Mouse (Mus musculus) olfactory bulb, adult 2 months (tissue): ENCODE measurements around the gene Ikzf3. TPM values are rescaled to one million over a fixed set of nuclear protein-coding genes. Genes with fewer than 3 reads are reported as not detected.

Source experiments
- H3K27ac ChIP-seq: fragments of 200-500 bp; 2 replicates; pipeline ENCODE4 v1.5.1; 2012; ENCODE audit warnings: low read depth, low read length; ENCODE audit not compliant: insufficient read depth
- H3K4me1 ChIP-seq: fragments of 200-500 bp; 2 replicates; pipeline ENCODE4 v1.6.1; 2012; ENCODE audit warnings: low read length; ENCODE audit not compliant: control insufficient read depth, insufficient read depth
- H3K4me3 ChIP-seq: fragments of 200-500 bp; 2 replicates; pipeline ENCODE4 v1.5.1; 2012; ENCODE audit warnings: mild to moderate bottlenecking, low read depth, low read length, moderate library complexity; ENCODE audit not compliant: insufficient read depth
- CTCF ChIP-seq: fragments of 200-500 bp; IDR thresholded peaks from 2 replicates; pipeline ENCODE4 v1.5.1; 2012; ENCODE audit warnings: low read depth, mild to moderate bottlenecking, low read length, moderate library complexity; ENCODE audit not compliant: insufficient read depth
- POLR2A ChIP-seq: fragments of 200-500 bp; IDR thresholded peaks from 2 replicates; pipeline ENCODE4 v1.6.1; 2012; ENCODE audit warnings: mild to moderate bottlenecking, low read depth, low read length, moderate library complexity; ENCODE audit not compliant: insufficient read depth
- WGBS: fragments of 180-500 bp; shearing (Covaris S2); methylation state at CpG from one replicate; pipeline ENCODE4 v1.1.7; 2018; 5-methylcytosine and 5-hydroxymethylcytosine counted together
- polyA plus RNA-seq: library from polyadenylated mRNA; stranded (reverse); fragments of >200 nt; gene quantifications from 2 replicates; pipeline ENCODE4 v1.2.4, GENCODE M21; 2012; ENCODE audit warnings: low replicate concordance; ENCODE audit not compliant: missing spikeins, insufficient read depth, insufficient read length

The Ikzf3 gene
- polyA plus RNA-seq, 1 experiment, result not detected

DNA sequence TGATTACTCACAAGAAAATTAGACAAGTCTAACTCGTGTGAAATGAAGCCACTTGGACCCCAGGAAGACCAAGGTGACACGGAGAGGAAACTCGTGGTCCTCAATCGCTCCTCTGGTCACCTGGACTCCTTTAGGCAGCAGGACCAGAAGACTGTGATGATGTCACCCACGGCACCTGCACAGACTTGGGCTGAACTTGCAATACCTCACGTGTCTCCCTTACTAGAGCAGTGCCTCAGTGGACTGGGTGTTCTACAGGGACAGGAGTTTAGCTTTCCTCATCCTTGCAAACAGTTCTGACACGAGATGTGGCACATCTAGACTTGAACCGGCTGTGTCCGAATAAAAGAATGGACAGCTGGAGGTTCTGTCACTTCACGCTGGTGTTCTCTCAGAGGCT is 63.8 kb downstream of the Ikzf3 start:
- TF ChIP-seq CTCF (no peak), POLR2A (no peak)
- WGBS, result 82% methylated on average over 10 of the region's 10 CpGs
- no peaks in the 10 kb centered on the region for H3K4me1 ChIP-seq
- H3K4me3 ChIP-seq, result no peak overlapping the region
- no peak overlapping the region for H3K27ac ChIP-seq

DNA sequence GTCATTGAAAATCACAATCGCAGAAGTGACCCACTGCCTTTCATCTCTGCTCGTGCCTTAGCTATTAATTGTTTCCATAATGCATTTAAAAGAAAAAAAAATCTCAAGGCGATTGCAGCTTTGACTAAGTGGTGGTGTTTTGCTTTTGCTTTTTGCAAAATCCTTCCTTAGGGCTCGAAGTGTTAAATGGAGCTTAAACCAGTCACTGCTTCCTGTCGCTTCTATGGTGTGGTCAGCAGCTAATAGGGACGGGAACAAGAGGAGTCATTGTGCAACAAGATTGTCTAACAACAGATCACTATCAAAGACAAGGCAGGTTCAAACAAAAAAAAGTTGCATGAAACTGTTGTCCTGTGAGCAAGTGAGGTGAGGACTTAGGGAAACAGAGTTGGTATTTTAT is 64.6 kb downstream of the Ikzf3 start:
- TF ChIP-seq CTCF (no peak), POLR2A (no peak)
- no peaks in the 10 kb centered on the region for H3K4me1 ChIP-seq
- no peak overlapping the region for H3K27ac ChIP-seq
- H3K4me3 ChIP-seq, result no peak overlapping the region
- 54% methylated on average over 6 of the region's 6 CpGs for whole genome bisulfite sequencing

DNA sequence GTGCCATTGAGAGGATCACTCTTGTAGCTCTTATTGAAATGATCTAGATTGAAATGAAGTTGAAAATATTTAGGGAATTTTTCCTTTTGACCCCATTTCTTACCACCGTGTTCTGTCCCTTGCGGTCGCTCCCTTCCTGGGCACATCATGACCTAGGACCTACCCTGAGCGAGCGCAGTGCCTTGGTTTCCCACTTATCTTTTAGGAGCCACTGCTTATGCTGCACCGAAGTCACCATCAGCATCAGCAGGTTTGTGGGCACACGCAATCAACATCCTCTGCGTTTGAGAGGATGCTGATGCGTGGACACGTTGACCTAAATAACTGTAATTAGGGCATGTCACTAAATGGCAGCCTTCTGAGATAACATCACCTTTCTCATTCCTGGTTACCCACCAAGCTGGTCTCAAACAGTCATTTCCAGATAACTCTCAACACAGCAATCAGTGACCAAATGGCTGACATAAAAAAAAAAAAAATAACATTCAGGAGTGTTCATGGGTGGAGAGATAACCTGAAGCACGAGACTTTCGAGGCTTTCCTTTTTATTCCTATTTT is 65.8 kb downstream of the Ikzf3 start:
- 91% methylated on average over 12 of the region's 12 CpGs for WGBS
- TF ChIP-seq CTCF (no peak), POLR2A (no peak)
- no peak overlapping the region for H3K27ac ChIP-seq
- H3K4me1 ChIP-seq, result no peaks in the 10 kb centered on the region
- no peak overlapping the region for H3K4me3 ChIP-seq

DNA sequence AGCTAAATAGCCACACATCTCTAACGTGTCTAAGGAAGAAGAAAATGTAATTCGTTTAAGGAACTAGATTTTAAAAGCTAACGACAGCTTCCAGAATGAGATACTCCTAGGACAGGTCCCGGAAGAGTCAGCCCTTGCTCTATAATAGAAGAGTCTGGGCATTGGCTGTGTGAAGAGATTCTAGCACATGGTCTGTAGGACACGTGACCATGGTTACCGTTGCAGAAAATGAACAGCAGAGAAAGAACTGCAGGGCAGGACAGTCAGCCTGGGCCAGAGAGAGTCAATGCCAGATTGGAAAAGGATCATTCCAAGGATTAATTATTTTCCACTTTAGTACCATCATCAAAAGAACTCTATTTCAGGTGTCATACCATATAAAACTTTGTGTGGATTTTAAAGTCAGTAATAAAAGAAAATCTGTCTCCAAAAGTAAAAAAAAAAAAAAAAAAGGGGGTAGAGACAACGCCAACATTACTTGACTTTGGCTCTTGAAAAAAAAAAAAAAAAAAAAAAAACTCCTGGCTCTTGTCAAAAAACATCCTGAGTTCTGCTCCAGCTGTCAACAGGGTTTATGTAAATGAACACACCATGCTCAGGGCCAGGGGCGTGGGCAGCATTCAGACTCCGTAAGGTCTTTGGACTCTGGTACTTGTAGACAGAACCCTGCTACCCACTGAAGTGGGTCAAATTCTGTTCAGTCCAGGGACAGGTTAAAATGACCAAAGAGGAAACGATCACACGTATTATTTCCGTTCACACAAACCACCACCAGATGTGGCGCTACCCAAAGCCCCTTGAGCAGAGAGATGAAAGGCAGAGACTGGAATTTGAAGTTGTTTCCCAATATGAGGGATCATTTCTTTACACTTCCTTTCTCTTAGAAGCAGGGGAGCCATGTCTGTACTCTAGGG is 66.5 kb downstream of the Ikzf3 start:
- no peaks in the 10 kb centered on the region for H3K4me1 ChIP-seq
- TF ChIP-seq CTCF, result no peak
- H3K4me3 ChIP-seq, result no peak overlapping the region
- 82% methylated on average over 13 of the region's 13 CpGs for WGBS
- H3K27ac ChIP-seq, result no peak overlapping the region

DNA sequence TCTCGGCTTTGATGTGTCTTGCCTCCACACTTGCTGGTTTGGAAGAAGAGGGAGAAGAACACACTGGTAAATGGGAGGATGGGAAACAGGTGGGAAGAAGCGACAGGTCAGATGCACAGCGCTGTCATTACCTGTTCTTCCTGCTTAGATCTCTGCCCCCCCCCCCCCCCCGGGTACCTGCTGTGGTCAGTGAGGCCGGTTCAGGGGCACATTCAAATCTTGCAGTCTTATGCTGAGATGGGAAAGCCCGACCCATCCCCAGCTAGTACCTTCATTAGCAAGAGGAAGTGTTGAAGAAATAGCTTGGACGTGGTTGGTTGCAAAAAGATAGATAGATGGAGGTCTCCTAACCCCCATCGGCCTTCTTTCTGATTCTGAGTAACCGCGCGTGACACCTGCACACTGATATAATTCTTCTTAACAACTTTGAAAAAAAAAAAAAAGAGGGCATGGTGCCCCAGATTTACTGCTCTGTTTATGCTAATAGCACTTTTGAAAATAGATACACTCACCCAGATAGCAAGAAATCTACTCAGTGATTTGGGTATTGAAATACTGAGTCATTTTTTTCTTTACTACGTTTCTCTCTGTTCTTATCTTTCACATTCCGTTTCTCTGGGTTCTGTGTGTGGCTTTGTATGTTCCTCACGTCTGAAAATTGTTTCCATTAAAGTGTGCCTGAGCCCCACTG is 68.7 kb downstream of the Ikzf3 start:
- WGBS, result 72% methylated on average over 14 of the region's 14 CpGs
- no peak for TF ChIP-seq POLR2A
- TF ChIP-seq CTCF, result no peak
- no peak overlapping the region for H3K27ac ChIP-seq
- H3K4me3 ChIP-seq, result no peak overlapping the region
- H3K4me1 ChIP-seq, result peaks cover 6% of the 10 kb centered on the region

DNA sequence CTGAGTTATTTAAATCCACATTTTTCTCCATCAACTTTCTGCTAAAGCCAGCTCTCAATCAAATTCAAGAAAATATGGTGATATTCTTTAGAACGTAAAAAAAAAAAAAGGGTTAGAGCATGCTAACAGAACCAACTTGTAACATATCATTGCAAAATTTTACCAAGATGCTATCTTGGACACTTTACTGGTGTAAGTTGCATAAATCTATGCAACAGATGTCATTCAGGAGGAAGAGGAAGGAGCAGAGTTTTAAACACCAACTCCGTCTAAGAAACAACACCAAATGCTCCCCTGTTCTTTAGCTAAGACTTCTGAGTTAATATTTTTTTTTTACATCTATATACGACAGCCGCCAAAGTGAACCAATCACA is 69.4 kb downstream of the Ikzf3 start:
- H3K4me3 ChIP-seq, result no peak overlapping the region
- H3K4me1 ChIP-seq, result peaks cover 6% of the 10 kb centered on the region
- TF ChIP-seq POLR2A (no peak), CTCF (no peak)
- 89% methylated on average over 4 of the region's 4 CpGs for WGBS
- H3K27ac ChIP-seq, result no peak overlapping the region

DNA sequence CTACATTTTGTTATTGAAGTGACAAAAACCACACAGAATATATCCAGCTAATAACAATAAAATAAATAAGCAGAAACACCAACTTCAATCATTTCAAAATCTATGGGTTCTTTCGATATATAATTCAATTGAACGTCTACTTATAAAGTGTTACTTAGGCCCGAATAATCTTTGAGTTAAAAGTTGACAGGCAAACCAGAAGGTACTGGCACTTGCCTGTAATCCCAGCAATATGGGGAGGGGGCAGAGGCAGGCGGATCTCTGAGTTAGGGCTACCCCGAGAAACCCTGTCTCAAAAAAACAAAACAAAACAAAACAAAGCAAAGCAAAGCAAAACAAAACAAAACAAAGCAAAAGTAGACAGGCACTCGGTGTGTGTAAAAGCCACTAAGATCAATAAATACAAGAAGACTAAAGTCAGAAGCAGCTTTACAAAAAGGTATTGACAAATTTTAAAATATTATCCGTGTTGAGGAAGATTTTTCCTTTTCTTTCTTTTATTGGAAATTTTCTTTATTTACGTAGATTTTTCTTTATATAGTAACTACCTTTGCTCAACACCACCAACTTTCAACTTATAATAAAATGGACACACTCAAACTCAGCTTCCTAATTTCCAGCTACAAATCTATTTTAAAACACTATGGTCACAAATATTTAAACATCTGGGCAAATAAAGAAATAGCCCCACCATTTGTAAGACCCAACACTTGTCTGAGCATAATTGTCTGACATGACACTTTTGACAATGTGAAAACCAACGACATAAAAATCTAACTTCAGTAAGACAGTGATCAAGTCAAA is 70.0 kb downstream of the Ikzf3 start:
- peaks cover 6% of the 10 kb centered on the region for H3K4me1 ChIP-seq

DNA sequence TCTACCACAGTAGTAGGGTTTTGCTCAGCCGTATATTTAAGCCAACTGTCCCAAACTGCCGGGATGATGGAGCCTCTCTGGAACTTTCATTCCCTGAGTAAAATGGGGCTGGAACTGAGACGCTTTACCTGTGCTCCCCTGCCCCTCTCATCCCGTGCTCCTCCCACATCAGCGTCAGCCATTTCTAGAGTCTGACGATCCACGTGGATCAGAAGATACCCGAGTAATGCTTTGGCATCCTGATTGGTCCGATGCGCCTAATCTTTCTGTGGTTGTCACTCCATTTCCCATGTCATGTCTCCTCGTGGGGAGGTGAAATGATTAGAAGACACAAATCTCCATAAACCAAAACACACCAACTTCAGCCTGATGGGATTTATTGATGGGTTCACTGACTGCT is 70.9 kb downstream of the Ikzf3 start:
- no peak overlapping the region for H3K27ac ChIP-seq
- no peak overlapping the region for H3K4me3 ChIP-seq
- peaks cover 6% of the 10 kb centered on the region for H3K4me1 ChIP-seq
- TF ChIP-seq CTCF, result no peak
- no peak for TF ChIP-seq POLR2A
- 88% methylated on average over 11 of the region's 11 CpGs for WGBS

More for the DNA sequence above, 70.0 kb downstream of the Ikzf3 start:
- no peak overlapping the region for H3K27ac ChIP-seq
- 90% methylated on average over 9 of the region's 9 CpGs for WGBS
- no peak for TF ChIP-seq CTCF
- TF ChIP-seq POLR2A, result no peak
- H3K4me3 ChIP-seq, result no peak overlapping the region
